Mouse (Mus musculus): ENCODE data around the gene Gm15217. TPM values are rescaled to one million over a fixed set of nuclear protein-coding genes. Genes with fewer than 3 reads are reported as not detected.

Gene Gm15217
- not detected for polyA plus RNA-seq (2017; shearing (Covaris generic))

GRCm38 (mm10) chr14:46379285-46379684 lies at the start of gene Gm15217:
TSS of gene Gm15217 (plus strand) at chr14:46379414.

GRCm38 (mm10) chr14:46390249-46390775 lies 11.1 kb downstream of the Gm15217 start, which contains the start of gene Bmp4:
TSS of gene Bmp4 (minus strand) at chr14:46390669.

Other genes with a start within 250 kb of the Gm15217 start
- not detected for gene Bmp4, start 11.3 kb downstream of the Gm15217 start, polyA plus RNA-seq (2017; shearing (Covaris generic))

Data from inflammation-experienced regulatory T-cells, adult 16 weeks (primary cell).